Mouse (Mus musculus): ENCODE measurements at regions not wholly inside any gene's neighbourhood (a gene's known extent, or its start where the extent isn't known, plus 50 kb on each side); places are given as distances from the start of the nearest gene placed in this dataset.

DNA sequence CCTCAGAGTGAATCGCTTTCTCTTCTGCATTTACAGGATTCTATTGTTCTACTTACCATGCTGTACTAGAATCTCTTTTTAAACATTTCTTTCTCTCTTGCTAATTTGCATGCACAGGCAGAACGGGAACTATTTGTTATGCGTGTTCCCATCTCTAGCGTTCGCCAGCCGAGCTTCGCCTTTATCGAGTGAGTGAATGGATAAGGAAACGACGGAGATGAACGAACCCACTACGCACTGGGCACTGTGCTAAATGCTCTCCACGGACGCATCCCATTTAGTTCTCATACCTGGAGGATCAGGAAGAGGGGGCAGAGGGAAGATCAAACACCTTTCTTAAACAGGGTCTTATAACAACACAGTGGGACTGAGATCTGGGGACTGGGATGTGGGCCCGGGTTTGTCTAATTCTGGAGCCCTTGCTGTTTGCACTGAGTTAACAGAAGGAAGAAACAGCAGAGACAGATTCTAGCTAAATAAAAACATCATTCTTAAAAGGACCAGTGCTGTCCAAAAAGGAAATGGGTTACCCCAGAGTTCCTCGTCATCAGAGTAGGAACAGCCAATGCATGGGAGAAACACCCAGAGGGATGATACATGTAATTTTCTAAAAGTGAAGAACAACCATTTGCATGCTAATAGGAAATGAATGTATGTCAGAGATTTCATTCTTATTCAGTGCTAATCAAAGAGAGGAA lies 219.1 kb upstream of the Eif4g2 start:
- H3K9me3 ChIP-seq (ENCODE audit: low read length), result no peaks in the 10 kb centered on the region
- no peak for TF ChIP-seq CTCF (IDR thresholded peaks at IDR 0.05; ENCODE audit: low read depth)
- H3K27ac ChIP-seq (ENCODE audit: low read depth, low read length), result peak overlapping the region; percentile 86
- ATAC-seq (peak; percentile 84), DNase-seq (peak; percentile 85)
- H3K4me2 ChIP-seq (ENCODE audit: low read depth), result peak overlapping the region; percentile 30
- peak overlapping the region; percentile 35 for H3K9ac ChIP-seq
- no peaks in the 10 kb centered on the region for H3K36me3 ChIP-seq (ENCODE audit: insufficient read depth)
- H3K4me1 ChIP-seq (ENCODE audit: insufficient read depth), result no peaks in the 10 kb centered on the region
- no peaks in the 10 kb centered on the region for H3K27me3 ChIP-seq (ENCODE audit: insufficient read depth, low read length)
- H3K4me3 ChIP-seq (ENCODE audit: low read depth, low read length), result no peak overlapping the region
- 19% methylated on average over 16 of the region's 16 CpGs for WGBS

DNA sequence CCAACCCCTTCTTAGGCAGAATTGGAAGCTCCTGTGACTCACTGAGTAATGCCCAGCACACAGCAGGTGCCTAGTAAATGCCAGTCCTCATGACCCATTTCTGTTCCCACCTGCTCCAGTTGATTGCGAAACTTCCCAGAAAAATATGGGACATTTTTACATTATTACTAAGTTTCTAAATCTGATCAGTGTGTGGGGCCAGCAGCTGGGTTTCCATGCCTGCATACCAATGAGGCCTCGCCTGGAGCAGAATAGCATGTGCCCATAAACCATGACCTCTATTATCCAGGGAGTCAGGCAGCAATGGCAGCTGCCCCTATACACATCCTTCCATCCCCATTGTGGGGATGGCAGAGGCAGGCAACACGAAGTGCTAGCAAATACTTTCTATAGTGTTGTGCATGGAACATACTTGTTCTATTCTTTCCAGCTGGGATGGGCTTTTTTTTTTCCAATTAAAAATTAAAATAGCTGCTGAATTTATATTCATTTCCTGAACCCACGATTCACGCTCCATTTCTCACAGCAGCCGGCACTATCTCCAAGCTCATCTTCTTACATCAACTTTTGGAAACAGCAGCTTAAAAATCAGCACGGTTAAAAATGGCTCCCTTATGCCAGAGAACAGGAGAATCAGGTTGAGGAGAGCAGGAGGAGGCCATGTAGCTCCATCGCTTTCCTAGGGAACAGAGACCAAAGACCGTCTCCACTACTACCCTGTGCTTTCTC lies 214.5 kb upstream of the Eif4g2 start:
- no peak for TF ChIP-seq CTCF (IDR thresholded peaks at IDR 0.05; ENCODE audit: low read depth)
- H3K4me1 ChIP-seq (ENCODE audit: insufficient read depth), result no peaks in the 10 kb centered on the region
- no peak overlapping the region for H3K9ac ChIP-seq
- H3K4me3 ChIP-seq (ENCODE audit: low read depth, low read length), result no peak overlapping the region
- H3K27ac ChIP-seq (ENCODE audit: low read depth, low read length), result 0 out of 2 replicates have a peak overlapping the region, but pooled peaks have one; percentile 9
- peak; percentile 35 for DNase-seq
- no peaks in the 10 kb centered on the region for H3K27me3 ChIP-seq (ENCODE audit: insufficient read depth, low read length)
- no peaks in the 10 kb centered on the region for H3K9me3 ChIP-seq (ENCODE audit: low read length)
- 62% methylated on average over 9 of the region's 9 CpGs for WGBS
- H3K36me3 ChIP-seq (ENCODE audit: insufficient read depth), result no peaks in the 10 kb centered on the region
- ATAC-seq, result no peak
- no peak overlapping the region for H3K4me2 ChIP-seq (ENCODE audit: low read depth)

DNA sequence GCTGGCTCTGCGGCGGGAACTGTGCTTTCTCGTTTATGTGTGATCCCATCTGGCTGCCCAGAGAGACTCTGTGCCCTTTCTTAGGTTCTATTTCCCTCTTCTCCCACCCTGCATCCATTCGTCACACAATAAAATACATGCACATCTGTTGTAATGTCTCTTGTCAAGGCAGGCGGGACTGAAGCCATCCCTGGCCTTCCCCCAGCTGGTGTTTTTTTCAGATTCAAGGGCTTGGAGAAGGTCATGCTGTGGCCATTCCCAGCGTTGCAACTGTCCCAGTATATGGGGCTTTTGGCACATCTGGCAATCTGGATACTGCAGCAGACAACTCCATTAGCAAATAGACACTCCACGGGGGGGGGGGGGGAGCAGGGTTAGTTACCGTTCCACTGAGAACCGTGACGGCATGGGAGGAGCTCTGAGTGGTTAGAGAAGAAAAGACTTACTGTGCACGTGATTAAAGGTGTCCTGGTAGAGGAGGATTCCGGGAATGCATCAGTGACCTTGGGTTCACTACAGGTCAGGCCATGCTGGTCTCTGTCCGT lies 200.7 kb upstream of the Eif4g2 start:
- no peak for TF ChIP-seq CTCF (IDR thresholded peaks at IDR 0.05; ENCODE audit: low read depth)
- Histone ChIP-seq H3K4me1 (ENCODE audit: insufficient read depth) (no peaks in the 10 kb centered on the region), H3K9me3 (ENCODE audit: low read length) (no peaks in the 10 kb centered on the region), H3K27me3 (ENCODE audit: insufficient read depth, low read length) (no peaks in the 10 kb centered on the region), H3K9ac (no peak overlapping the region), H3K36me3 (ENCODE audit: insufficient read depth) (no peaks in the 10 kb centered on the region), H3K4me2 (ENCODE audit: low read depth) (no peak overlapping the region), H3K27ac (ENCODE audit: low read depth, low read length) (no peak overlapping the region), H3K4me3 (ENCODE audit: low read depth, low read length) (no peak overlapping the region)
- DNase-seq, result no peak
- no peak for ATAC-seq
- 65% methylated on average over 13 of the region's 13 CpGs for WGBS

DNA sequence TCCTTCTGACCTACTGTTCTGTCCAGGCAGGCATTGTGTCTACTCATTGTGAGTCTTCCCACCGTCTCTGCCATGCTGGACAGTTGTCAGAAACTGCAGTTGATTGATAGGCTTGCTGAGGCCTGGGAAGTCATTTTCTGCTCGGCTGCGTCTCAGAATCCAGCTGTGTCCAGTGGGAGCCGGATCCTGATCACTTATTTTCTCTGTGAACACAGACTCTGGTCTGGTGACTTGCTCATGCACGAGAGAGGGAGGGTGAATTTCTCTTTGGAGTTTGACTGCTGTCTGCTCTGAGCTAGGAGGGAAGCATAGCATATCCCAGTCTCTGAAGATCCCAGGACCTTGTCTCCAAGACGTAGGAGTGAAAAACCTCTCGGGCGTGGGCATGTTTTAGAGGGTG lies 199.5 kb upstream of the Eif4g2 start:
- Histone ChIP-seq H3K4me2 (ENCODE audit: low read depth) (no peak overlapping the region), H3K9ac (no peak overlapping the region), H3K36me3 (ENCODE audit: insufficient read depth) (no peaks in the 10 kb centered on the region), H3K4me3 (ENCODE audit: low read depth, low read length) (no peak overlapping the region), H3K27me3 (ENCODE audit: insufficient read depth, low read length) (no peaks in the 10 kb centered on the region), H3K4me1 (ENCODE audit: insufficient read depth) (no peaks in the 10 kb centered on the region), H3K9me3 (ENCODE audit: low read length) (no peaks in the 10 kb centered on the region), H3K27ac (ENCODE audit: low read depth, low read length) (no peak overlapping the region)
- no peak for DNase-seq
- 80% methylated on average over 8 of the region's 8 CpGs for WGBS
- no peak for TF ChIP-seq CTCF (IDR thresholded peaks at IDR 0.05; ENCODE audit: low read depth)
- no peak for ATAC-seq

DNA sequence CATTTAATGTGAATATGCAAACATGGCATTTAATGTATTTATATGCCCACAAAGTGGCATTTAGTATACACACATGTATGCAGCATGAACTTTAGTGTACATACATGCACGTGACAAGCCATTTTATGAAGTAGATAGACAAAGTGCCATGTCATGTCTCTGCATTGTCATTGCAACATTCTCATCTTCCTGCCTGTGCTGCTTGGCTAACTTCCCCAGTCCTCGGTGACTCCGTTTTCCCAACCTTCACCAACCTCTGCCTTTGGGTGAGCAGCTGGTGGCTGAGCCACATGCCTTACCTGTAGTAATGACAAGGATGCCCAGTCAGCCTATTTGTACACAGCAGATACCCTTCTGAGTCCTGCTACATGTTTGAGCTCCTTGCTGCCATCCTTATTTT lies 194.9 kb upstream of the Eif4g2 start:
- no peak overlapping the region for H3K4me3 ChIP-seq (ENCODE audit: low read depth, low read length)
- H3K4me1 ChIP-seq (ENCODE audit: insufficient read depth), result no peaks in the 10 kb centered on the region
- no peaks in the 10 kb centered on the region for H3K36me3 ChIP-seq (ENCODE audit: insufficient read depth)
- H3K27me3 ChIP-seq (ENCODE audit: insufficient read depth, low read length), result no peaks in the 10 kb centered on the region
- DNase-seq (no peak), ATAC-seq (no peak)
- 86% methylated on average over 3 of the region's 3 CpGs for WGBS
- H3K9me3 ChIP-seq (ENCODE audit: low read length), result no peaks in the 10 kb centered on the region
- H3K4me2 ChIP-seq (ENCODE audit: low read depth), result no peak overlapping the region
- H3K27ac ChIP-seq (ENCODE audit: low read depth, low read length), result no peak overlapping the region
- no peak for TF ChIP-seq CTCF (IDR thresholded peaks at IDR 0.05; ENCODE audit: low read depth)
- H3K9ac ChIP-seq, result no peak overlapping the region

DNA sequence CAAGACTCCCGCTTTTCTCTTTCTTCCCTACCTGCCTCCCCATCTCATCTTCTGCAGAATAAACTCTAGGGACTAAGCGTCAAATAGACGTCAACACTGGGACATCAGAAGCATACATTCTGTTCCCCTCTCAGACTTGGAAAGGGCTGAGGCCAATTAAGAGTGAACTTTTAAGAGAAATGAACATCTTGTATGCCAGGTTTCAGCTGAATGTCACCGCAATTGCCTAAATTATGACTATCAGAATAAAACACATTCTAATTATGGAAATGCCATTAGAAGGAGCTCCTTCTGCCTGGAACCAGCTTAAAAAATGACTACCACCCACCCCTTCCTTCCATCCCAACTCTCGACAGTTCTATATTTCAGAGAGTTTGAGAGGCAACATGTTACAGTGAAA lies 191.0 kb upstream of the Eif4g2 start:
- H3K36me3 ChIP-seq (ENCODE audit: insufficient read depth), result no peaks in the 10 kb centered on the region
- H3K4me1 ChIP-seq (ENCODE audit: insufficient read depth), result no peaks in the 10 kb centered on the region
- ATAC-seq (peak; percentile 68; the same call in 1 of the 2 replicates), DNase-seq (no peak)
- H3K9ac ChIP-seq, result no peak overlapping the region
- no peak overlapping the region for H3K27ac ChIP-seq (ENCODE audit: low read depth, low read length)
- H3K4me2 ChIP-seq (ENCODE audit: low read depth), result no peak overlapping the region
- no peak overlapping the region for H3K4me3 ChIP-seq (ENCODE audit: low read depth, low read length)
- H3K9me3 ChIP-seq (ENCODE audit: low read length), result no peaks in the 10 kb centered on the region
- TF ChIP-seq CTCF (IDR thresholded peaks at IDR 0.05; ENCODE audit: low read depth), result no peak
- WGBS, result 80% methylated on average over 5 of the region's 5 CpGs
- H3K27me3 ChIP-seq (ENCODE audit: insufficient read depth, low read length), result no peaks in the 10 kb centered on the region

DNA sequence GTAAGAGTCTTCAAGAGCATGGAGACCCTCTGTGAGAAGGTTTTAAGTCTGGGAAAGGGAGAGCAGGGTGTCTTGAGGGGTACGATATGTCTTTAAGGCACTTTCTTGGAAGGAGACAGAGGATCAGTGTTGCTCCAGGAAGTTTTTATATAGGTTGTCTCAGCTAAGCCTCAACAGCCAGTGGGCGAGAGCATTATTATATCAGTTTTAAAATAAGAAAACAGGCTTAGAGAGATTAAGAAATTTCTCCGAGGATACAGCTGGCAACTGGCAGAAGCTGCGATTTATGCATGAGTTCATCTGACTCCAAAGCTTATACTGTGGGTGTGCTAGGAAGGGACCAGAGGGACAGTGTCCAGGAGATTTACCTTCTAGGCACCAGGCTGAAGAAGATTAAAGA lies 188.0 kb upstream of the Eif4g2 start:
- ATAC-seq, result no peak
- Histone ChIP-seq H3K4me3 (ENCODE audit: low read depth, low read length) (no peak overlapping the region), H3K27me3 (ENCODE audit: insufficient read depth, low read length) (no peaks in the 10 kb centered on the region), H3K4me2 (ENCODE audit: low read depth) (no peak overlapping the region), H3K9me3 (ENCODE audit: low read length) (no peaks in the 10 kb centered on the region), H3K9ac (no peak overlapping the region), H3K27ac (ENCODE audit: low read depth, low read length) (no peak overlapping the region), H3K4me1 (ENCODE audit: insufficient read depth) (no peaks in the 10 kb centered on the region), H3K36me3 (ENCODE audit: insufficient read depth) (no peaks in the 10 kb centered on the region)
- no peak for DNase-seq
- WGBS, result 80% methylated on average over 4 of the region's 4 CpGs
- no peak for TF ChIP-seq CTCF (IDR thresholded peaks at IDR 0.05; ENCODE audit: low read depth)

All from forebrain, postnatal 0 days (tissue).